Mouse (Mus musculus) heart, embryonic 15.5 days (tissue): ENCODE data around the gene Dnph1. TPM values are rescaled to one million over a fixed set of nuclear protein-coding genes. Genes with fewer than 3 reads are reported as not detected.
"Not testable (repeated sequence)": the region's sequence is repeated elsewhere in the genome, so short reads cannot be mapped to it uniquely, and the experiment has no call there.

Experiments used
- ATAC-seq: fragments of 200-750 bp; cut with Nextera tagmentation; replicated peaks from 2 replicates; pipeline ENCODE4 v1.8.0; 2017; ENCODE audit warnings: low read depth, moderate TSS enrichment; ENCODE audit not compliant: insufficient number of reproducible peaks, insufficient read depth, low FRiP score
- H3K27ac ChIP-seq: fragments of 300-500 bp; sonication (generic); 2 replicates; pipeline ENCODE4 v1.5.1; 2015; ENCODE audit warnings: mild to moderate bottlenecking, inconsistent platforms
- H3K27me3 ChIP-seq: fragments of 300-500 bp; sonication (generic); 2 replicates; pipeline ENCODE4 v1.6.1; 2015; ENCODE audit warnings: inconsistent platforms
- H3K36me3 ChIP-seq: fragments of 300-500 bp; sonication (generic); 2 replicates; pipeline ENCODE4 v1.6.1; 2015; ENCODE audit warnings: mild to moderate bottlenecking, inconsistent platforms
- H3K4me1 ChIP-seq: fragments of 300-500 bp; sonication (generic); replicated peaks from 2 replicates; pipeline ENCODE4 v1.6.1; 2015; ENCODE audit warnings: inconsistent platforms
- H3K4me2 ChIP-seq: fragments of 300-500 bp; sonication (generic); 2 replicates; pipeline ENCODE4 v1.6.1; 2015; ENCODE audit warnings: inconsistent platforms, mild to moderate bottlenecking, moderate library complexity
- H3K4me3 ChIP-seq: fragments of 300-500 bp; sonication (generic); 2 replicates; pipeline ENCODE4 v1.5.1; 2015; ENCODE audit warnings: mild to moderate bottlenecking, inconsistent platforms
- H3K9ac ChIP-seq: fragments of 300-500 bp; sonication (generic); 2 replicates; pipeline ENCODE4 v1.6.1; 2015; ENCODE audit warnings: mild to moderate bottlenecking, inconsistent platforms
- H3K9me3 ChIP-seq: fragments of 300-500 bp; sonication (generic); replicated peaks from 2 replicates; pipeline ENCODE4 v1.6.1; 2016; ENCODE audit warnings: inconsistent platforms
- WGBS: fragments of 180-500 bp; shearing (Covaris S2); methylation state at CpG from one replicate; pipeline ENCODE4 v1.1.7; 2015; ENCODE audit warnings: mixed read lengths; 5-methylcytosine and 5-hydroxymethylcytosine counted together
- polyA plus RNA-seq: library from polyadenylated mRNA; unstranded; fragments of >200 nt; fragmentation: Nextera tagmentation; extraction: Ambion mirVana; gene quantifications from 2 replicates; pipeline ENCODE4 v1.2.1, GENCODE M21; 2015

Gene Dnph1
- polyA plus RNA-seq, 1 experiment from 2014 or later: 23.1 TPM

DNA sequence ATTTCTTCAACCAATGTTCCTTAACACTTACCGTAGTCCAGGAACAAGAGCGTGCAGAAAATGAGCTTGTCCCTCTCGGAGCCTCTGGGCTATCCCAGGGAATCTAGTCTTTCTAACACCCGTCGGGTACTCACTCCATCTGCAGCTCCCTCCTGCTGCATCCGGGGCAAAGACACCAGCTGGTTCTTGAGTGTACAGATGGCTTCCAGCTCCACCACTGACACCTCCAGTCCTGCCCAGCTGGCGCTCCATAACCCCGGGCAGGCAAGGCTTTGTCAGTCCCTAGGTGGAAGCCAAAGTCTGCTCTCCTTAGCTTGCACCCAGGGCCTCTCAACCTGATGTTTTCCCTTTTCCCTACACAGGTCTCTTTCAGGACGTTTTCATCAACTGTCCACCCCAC, 28.7 kb upstream of the Dnph1 start:
- H3K4me3 ChIP-seq: no peak overlapping the region
- ATAC-seq: no peak
- H3K4me2 ChIP-seq: no peak overlapping the region
- no peaks in the 10 kb centered on the region for H3K36me3 ChIP-seq
- whole genome bisulfite sequencing: 76% methylated on average over 9 of the region's 9 CpGs
- no peak overlapping the region for H3K9ac ChIP-seq
- peaks cover under 1% of the 10 kb centered on the region; the same call in 1 of the 2 replicates for H3K4me1 ChIP-seq
- no peaks in the 10 kb centered on the region for H3K9me3 ChIP-seq
- H3K27me3 ChIP-seq: peaks cover 11% of the 10 kb centered on the region
- no peak overlapping the region for H3K27ac ChIP-seq

DNA sequence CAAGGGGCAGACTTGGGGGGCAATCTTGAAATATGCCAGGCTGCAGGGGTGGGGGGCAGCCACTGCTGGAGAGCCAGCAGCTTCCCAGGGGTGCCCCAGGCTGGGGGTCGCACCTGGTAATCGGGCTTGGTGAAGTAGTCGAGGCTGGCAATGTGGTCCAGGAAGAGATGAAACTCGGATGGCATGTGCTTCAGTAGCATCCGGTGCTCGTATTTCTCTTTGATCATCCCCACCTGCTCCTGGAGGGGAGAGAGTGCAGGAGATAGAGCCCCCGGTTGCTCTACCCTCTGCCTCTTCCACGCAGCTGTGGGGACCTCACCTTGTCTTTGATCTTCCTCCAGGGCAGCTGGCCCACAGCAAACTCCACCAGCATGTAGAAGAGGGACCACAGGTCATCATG, 19.9 kb upstream of the Dnph1 start:
- peaks cover 31% of the 10 kb centered on the region for H3K27me3 ChIP-seq
- 76% methylated on average over 8 of the region's 8 CpGs for WGBS
- no peak overlapping the region for H3K4me3 ChIP-seq
- H3K36me3 ChIP-seq: no peaks in the 10 kb centered on the region
- no peak overlapping the region for H3K27ac ChIP-seq
- no peak for ATAC-seq
- no peaks in the 10 kb centered on the region for H3K9me3 ChIP-seq
- H3K4me1 ChIP-seq: no peaks in the 10 kb centered on the region
- H3K4me2 ChIP-seq: no peak overlapping the region
- H3K9ac ChIP-seq: no peak overlapping the region

DNA sequence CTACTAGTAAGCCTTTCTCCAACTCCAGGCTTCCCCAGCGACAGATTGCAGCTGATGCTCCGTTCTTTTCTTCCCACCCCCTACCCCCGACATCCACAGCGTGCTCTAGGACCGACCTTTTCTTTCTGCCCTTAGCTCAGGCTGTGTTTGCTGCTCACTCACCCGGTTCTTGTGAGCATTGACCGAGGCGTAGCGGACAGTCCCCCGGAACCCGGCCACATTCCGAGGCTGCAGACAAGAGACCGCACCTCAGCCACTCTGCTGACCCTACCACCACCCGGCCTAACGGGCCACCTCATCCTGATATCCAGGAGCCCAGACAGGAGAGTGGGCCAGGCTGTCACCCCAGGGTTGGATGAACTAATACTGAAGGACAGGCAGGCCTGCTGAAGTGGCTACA, 19.2 kb upstream of the Dnph1 start:
- Histone ChIP-seq H3K36me3 (no peaks in the 10 kb centered on the region), H3K4me3 (no peak overlapping the region), H3K4me2 (no peak overlapping the region), H3K4me1 (no peaks in the 10 kb centered on the region), H3K27me3 (peaks cover 31% of the 10 kb centered on the region), H3K9ac (no peak overlapping the region), H3K9me3 (no peaks in the 10 kb centered on the region), H3K27ac (no peak overlapping the region)
- ATAC-seq: no peak
- 80% methylated on average over 15 of the region's 15 CpGs for WGBS

DNA sequence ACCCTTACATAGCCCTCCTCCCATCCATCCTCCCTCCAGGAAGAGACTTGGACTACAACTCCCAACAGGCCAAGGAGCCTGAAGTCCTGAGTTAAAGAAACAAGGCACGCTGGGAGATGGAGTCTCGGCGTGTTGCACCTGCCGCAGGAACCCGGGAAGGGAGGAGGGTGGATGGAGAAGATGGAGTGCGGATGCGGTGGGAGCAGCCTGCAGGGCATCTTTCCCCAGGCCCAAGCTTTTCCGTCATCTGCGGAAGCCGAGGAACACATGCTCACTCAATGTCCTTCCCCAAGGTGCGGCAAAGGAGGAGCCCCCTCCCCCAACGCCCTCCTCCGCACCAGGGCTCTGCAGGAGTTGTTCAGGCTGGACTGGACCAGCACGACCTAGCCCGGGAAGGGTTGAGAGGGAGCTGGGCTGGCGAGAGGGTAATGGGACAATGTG, 12.9 kb upstream of the Dnph1 start:
- Histone ChIP-seq H3K9ac (0 out of 2 replicates have a peak overlapping the region, but pooled peaks have one; percentile 17), H3K27me3 (peaks cover 72% of the 10 kb centered on the region), H3K4me2 (peak overlapping the region; percentile 82), H3K9me3 (no peaks in the 10 kb centered on the region), H3K36me3 (no peaks in the 10 kb centered on the region), H3K27ac (no peak overlapping the region), H3K4me3 (peak overlapping the region; percentile 48), H3K4me1 (peaks cover 14% of the 10 kb centered on the region)
- no peak for ATAC-seq
- 1% methylated on average over 16 of the region's 16 CpGs for whole genome bisulfite sequencing

DNA sequence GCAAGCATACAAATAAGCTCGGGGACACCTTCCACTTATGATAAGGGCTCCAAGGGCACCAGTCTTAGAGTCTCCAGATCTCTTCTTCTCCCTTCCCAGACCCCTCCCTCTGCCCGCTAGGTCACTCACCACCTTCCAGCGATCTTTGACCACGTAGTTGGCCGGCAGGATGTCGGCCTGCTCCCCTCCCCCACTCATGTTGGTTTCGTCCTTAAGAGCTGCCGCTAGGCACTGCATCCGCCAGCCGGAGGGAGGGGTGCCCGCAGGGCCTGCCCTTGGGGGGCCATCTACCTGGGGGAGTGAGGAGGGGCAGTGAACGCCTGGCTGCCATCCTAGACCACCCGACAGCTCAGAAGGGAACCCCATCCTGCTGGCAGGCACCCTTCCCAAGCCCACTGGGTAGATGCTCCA, 12.5 kb upstream of the Dnph1 start:
- no peaks in the 10 kb centered on the region for H3K36me3 ChIP-seq
- H3K9ac ChIP-seq: 0 out of 2 replicates have a peak overlapping the region, but pooled peaks have one; percentile 17
- peaks cover 14% of the 10 kb centered on the region for H3K4me1 ChIP-seq
- H3K27me3 ChIP-seq: peaks cover 72% of the 10 kb centered on the region
- H3K4me2 ChIP-seq: peak overlapping the region; percentile 82
- WGBS: 2% methylated on average over 13 of the region's 13 CpGs
- no peaks in the 10 kb centered on the region for H3K9me3 ChIP-seq
- H3K27ac ChIP-seq: no peak overlapping the region
- ATAC-seq: no peak
- H3K4me3 ChIP-seq: peak overlapping the region; percentile 48

DNA sequence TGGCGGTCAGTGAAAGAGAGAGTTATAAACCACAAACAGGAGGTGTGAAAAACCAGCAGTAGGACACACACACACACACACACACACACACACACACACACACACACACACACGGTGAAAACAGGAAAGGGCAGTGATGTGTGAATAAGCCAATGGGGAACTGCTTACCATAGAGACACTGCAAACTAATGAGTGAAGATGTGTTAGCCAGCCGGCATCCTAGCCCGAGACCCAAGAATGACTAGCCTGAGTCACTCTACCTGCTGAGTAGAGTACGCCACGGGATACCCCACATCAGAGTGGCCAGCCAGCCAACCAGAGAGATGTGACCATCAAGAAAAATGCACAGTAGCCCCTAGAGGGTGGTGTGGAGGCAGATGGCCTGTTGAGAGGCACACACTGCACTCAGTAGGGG, 12.0 kb upstream of the Dnph1 start:
- Histone ChIP-seq H3K27ac (no peak overlapping the region), H3K4me3 (peak overlapping the region; percentile 48), H3K27me3 (peaks cover 72% of the 10 kb centered on the region), H3K9me3 (no peaks in the 10 kb centered on the region), H3K4me2 (peak overlapping the region; percentile 82), H3K9ac (no peak overlapping the region), H3K36me3 (no peaks in the 10 kb centered on the region), H3K4me1 (peaks cover 14% of the 10 kb centered on the region)
- no peak for ATAC-seq
- 19% methylated on average over 6 of the region's 6 CpGs for WGBS

DNA sequence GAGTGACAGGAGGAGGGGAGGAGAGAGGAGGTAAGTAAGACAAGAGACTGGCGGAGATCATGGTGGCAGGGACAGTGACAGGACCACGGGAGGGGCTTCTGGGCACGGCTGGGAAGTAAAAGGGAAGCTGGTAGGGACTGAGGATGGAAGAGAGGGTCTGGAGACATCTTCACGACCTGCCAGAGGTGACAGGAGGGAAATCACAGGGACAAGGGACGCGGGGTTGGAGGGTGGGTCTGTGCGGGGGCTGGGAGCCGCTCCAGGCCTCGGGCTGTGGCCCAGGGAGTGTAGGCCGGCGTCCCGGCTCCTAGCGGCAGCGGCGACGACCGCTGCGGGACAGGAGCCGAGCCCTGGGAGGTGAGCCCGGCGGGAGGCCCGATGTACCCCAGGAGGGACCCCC, 9.5 kb upstream of the Dnph1 start:
- Histone ChIP-seq H3K27ac (no peak overlapping the region), H3K4me3 (peak overlapping the region; percentile 39), H3K36me3 (no peaks in the 10 kb centered on the region), H3K9ac (no peak overlapping the region), H3K9me3 (no peaks in the 10 kb centered on the region), H3K4me1 (peaks cover 14% of the 10 kb centered on the region), H3K27me3 (peaks cover 78% of the 10 kb centered on the region), H3K4me2 (peak overlapping the region; percentile 68)
- WGBS: 8% methylated on average over 8 of the region's 22 CpGs
- peak; percentile 40; the same call in 1 of the 2 replicates for ATAC-seq

DNA sequence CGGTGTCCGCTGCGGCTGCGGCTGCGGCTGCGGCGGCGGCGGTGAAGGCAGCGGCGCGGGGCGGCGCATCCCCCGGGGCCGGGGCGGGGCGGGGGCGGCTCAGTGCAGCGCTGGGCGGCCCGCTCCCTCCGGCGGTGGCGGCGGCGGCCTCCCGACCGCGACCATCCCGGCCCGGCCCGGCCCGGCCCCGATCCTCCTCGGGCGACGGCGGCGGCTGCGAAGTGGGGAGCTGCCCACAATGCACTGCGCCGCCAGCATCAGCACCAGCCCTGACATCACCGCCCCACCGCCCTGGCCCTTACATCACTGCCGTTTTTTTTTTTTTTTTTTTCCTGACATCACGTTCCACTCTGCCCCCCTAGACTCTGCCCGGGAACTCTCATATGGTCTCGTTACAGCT, 9.1 kb upstream of the Dnph1 start, which contains the start of gene Ttbk1:
TSS of gene Ttbk1 (minus strand) at position 245 of the 400 bp plus-strand sequence.
- Histone ChIP-seq H3K9ac (no peak within 1 kb of the TSS), H3K4me3 (peak within 1 kb of the TSS; percentile 39), H3K27ac (no peak within 1 kb of the TSS), H3K4me2 (peak within 1 kb of the TSS; percentile 68), H3K27me3 (peaks cover 82% of the 10 kb centered on the region), H3K4me1 (peaks cover 14% of the 10 kb centered on the region), H3K9me3 (no peaks in the 10 kb centered on the region), H3K36me3 (no peaks in the 10 kb centered on the region)
- WGBS: 1% methylated on average over 20 of the region's 49 CpGs
- no peak for ATAC-seq

DNA sequence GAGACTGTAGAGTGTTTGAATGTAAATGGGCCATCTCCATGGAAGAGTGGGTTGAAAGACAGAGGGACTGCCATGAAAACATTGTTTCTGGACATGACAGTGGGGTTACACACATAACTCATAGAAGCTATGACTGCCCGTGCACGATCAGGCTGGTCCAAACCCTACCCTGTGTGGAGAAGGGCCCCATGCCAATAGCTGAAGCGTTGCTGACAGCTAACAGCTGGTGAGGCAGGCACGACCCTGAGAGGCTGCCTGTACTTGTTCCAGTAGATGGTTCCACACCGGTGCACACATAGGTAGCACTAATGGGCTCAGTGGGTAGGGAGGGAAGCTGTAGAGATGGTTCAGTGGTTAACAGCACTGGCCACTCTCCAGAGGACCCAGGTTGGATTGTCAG, 1.0 kb upstream of the Dnph1 start:
- Histone ChIP-seq H3K4me1 (peaks cover 8% of the 10 kb centered on the region), H3K4me2 (no peak overlapping the region), H3K27me3 (peaks cover 24% of the 10 kb centered on the region), H3K27ac (no peak overlapping the region), H3K4me3 (no peak overlapping the region), H3K9ac (no peak overlapping the region), H3K9me3 (no peaks in the 10 kb centered on the region), H3K36me3 (no peaks in the 10 kb centered on the region)
- no peak for ATAC-seq
- WGBS: 57% methylated on average over 5 of the region's 5 CpGs

DNA sequence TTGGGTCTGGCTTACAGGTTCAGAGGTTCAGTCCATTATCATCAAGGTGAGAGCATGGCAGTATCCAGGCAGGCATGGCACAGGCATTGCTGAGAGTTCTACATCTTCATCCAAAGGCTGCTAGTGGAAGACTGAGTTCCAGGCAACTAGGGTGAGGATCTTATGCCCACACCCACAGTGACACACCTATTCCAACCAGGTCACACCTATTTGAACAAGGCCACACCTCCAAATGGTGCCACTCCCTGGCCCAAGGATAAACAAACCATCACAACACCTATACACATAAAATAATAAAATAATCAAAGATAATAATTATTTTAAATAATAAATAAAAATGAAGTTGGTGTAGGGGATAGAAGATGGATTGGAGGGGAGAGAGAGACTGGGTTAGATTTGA, 430 bp upstream of the Dnph1 start:
- H3K9me3 ChIP-seq, H3K27ac ChIP-seq, ATAC-seq, H3K36me3 ChIP-seq, H3K9ac ChIP-seq, H3K4me3 ChIP-seq, H3K4me1 ChIP-seq: not testable (repeated sequence)
- peak overlapping the region; percentile 96; the same call in 1 of the 2 replicates for H3K4me2 ChIP-seq
- H3K27me3 ChIP-seq: peaks cover 23% of the 10 kb centered on the region

DNA sequence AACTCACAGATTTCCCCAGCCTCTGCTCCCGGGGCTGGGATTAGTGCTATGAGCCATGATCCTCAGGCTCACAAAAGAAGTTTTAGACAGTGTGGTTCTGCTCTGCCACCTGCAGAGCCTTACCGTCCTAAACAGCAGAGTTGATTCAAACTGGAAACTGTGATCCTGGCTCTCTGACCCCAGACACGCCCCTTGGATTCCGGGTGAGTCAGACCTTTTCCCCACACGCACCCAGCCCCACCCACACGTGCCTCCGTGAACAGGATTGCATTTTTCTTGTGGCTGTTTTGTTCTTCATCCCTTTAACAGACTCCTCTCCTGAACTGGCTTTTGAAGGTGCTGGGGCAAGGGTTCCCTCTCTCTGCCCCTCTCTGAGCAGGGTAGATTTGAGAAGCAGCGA, 1.4 kb downstream of the Dnph1 start:
- ATAC-seq: no peak
- WGBS: 67% methylated on average over 8 of the region's 8 CpGs
- Histone ChIP-seq H3K36me3 (no peaks in the 10 kb centered on the region), H3K4me2 (no peak overlapping the region), H3K27ac (no peak overlapping the region), H3K9ac (no peak overlapping the region), H3K4me3 (no peak overlapping the region), H3K27me3 (peaks cover 15% of the 10 kb centered on the region), H3K9me3 (no peaks in the 10 kb centered on the region), H3K4me1 (peaks cover 8% of the 10 kb centered on the region)

DNA sequence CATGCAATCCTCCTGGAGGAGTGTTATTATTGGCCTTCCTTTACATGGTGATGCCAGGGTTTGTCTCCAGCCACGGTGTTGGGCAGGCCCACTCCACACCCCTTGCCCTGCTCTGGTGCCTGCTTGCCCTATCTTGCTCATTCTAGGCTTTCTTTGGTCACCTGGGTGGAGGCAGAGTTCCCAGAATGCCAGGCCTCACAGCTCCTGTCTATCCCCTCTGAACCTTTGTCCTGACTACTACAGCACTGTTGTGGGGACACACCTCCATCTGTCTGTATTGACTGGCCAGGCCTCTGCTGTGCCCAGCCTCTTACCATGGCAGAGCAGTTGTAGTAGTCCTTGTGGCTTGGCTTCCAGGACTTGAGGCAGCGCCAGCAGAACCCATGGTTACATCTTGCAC, 6.3 kb downstream of the Dnph1 start:
- Histone ChIP-seq H3K9ac (no peak overlapping the region), H3K4me3 (no peak overlapping the region), H3K4me1 (no peaks in the 10 kb centered on the region), H3K4me2 (no peak overlapping the region), H3K27me3 (no peaks in the 10 kb centered on the region), H3K9me3 (no peaks in the 10 kb centered on the region), H3K27ac (no peak overlapping the region), H3K36me3 (no peaks in the 10 kb centered on the region)
- WGBS: 85% methylated on average over 2 of the region's 2 CpGs
- ATAC-seq: no peak
